Mouse (Mus musculus) hindbrain, embryonic 15.5 days (tissue): ENCODE measurements around the gene Otulinl. TPM values are rescaled to one million over a fixed set of nuclear protein-coding genes. Genes with fewer than 3 reads are reported as not detected.

Experiments
- polyA plus RNA-seq: library from polyadenylated mRNA; unstranded; fragments of >200 nt; fragmentation: Nextera tagmentation; extraction: Ambion mirVana; gene quantifications from 2 replicates; pipeline ENCODE4 v1.2.1, GENCODE M21; 2015

The Otulinl gene
- polyA plus RNA-seq, 1 experiment from 2014 or later, result 10.6 TPM

Other genes with a start within 250 kb of the Otulinl start
- 16.5 and 17.9 TPM in 2 replicates for gene Ank, start 214.9 kb downstream of the Otulinl start, polyA plus RNA-seq
- 22.4 and 23.5 TPM in 2 replicates for gene Otulin, start 50.9 kb downstream of the Otulinl start, polyA plus RNA-seq